Mouse (Mus musculus): ENCODE data around the gene Klf13.

Klf13 gene

GRCm38 (mm10) chr7:63949176-63949575, 10.5 kb upstream of the Klf13 start:
- DNase-seq = no peak

- no peak for DNase-seq
Measured at GRCm38 (mm10) chr7:63947514-63948487, 9.1 kb upstream of the Klf13 start.

DNA sequence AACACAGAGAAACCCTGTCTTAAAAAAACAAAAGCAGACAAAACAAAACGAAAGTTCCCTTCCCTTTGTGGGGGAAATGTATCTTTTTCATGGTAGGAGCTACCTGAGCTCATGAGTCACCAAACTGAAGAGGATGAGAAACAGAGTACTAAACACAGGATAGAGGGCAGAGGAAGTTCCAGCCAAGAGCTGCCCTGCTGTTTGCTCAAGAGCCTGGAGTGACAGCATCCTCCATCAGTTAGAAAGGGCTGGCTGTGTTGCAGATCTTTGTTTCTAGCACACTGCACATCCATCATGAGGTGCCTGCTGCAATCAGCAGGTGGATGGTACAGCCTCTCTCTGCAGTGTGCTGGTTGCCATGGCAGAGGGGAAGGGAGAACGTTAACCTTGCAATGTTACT, 5.2 kb upstream of the Klf13 start:
- DNase-seq = no peak

- no peak for DNase-seq
Measured at GRCm38 (mm10) chr7:63941501-63941900, 2.8 kb upstream of the Klf13 start.

GRCm38 (mm10) chr7:63941050-63941449, 2.3 kb upstream of the Klf13 start:
- DNase-seq = no peak

GRCm38 (mm10) chr7:63940321-63940720, 1.6 kb upstream of the Klf13 start:
- DNase-seq = no peak

GRCm38 (mm10) chr7:63939397-63939951, 759 bp upstream of the Klf13 start:
- DNase-seq = peak; percentile 84 to 90

DNA sequence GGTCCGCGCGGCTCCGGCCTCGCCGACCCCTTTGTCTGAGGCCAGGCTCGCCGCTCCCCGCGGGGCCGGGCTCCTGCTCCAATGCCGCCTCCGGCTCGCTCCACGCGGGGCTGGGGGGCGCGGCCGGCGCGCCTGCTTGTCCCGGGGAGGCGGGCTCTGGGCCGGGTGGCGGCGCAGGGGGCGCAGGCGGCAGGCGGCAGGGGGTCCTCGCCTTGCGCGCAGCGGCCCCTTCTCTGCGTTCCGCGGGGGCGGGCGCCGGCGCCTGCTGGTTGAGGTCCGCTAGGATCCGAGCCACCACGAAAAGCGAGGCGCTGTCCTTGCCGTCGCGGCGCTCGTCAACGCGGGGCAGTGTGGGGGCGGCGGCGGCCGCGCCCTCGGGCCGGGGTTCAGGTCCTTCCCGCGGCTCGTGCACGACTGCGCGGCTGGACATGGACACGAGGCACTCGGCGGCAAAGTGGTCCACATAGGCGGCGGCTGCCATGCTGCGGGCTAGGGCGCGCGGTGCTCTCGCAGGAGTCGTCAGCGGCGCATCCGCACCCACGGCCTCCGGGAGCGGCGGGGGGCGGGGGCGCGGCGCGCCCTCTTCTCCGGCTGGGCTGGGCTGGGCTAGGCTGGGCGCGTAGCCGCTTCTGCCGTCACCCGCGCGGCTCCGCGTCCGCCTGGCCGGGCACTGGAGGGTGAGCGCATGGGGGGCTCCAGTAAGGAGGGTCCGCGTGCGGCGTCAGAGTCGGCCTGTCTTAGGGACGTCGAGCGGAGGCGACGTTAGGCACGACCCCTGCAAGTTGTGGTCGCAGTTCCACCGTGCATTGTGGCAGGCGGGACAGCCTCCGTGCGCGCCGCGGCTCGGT, 425 bp downstream of the Klf13 start:
- peak; percentile 63 to 82 for DNase-seq

- peak; percentile 93 to 95 for DNase-seq
Measured at GRCm38 (mm10) chr7:63937236-63938065, 1.3 kb downstream of the Klf13 start.

DNA sequence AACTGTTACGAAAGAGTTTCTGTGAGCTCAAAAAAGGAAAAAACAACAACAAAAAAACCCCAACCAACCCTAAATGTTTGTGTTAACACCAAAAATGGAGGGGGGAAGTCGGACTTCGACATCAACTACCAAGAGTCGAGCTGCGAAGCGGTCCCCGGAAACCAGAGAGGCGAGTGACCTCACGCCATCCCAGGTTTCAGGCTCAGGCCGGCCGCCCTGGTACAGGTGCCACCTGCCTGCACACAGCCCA, 1.8 kb downstream of the Klf13 start:
- DNase-seq = no peak

DNA sequence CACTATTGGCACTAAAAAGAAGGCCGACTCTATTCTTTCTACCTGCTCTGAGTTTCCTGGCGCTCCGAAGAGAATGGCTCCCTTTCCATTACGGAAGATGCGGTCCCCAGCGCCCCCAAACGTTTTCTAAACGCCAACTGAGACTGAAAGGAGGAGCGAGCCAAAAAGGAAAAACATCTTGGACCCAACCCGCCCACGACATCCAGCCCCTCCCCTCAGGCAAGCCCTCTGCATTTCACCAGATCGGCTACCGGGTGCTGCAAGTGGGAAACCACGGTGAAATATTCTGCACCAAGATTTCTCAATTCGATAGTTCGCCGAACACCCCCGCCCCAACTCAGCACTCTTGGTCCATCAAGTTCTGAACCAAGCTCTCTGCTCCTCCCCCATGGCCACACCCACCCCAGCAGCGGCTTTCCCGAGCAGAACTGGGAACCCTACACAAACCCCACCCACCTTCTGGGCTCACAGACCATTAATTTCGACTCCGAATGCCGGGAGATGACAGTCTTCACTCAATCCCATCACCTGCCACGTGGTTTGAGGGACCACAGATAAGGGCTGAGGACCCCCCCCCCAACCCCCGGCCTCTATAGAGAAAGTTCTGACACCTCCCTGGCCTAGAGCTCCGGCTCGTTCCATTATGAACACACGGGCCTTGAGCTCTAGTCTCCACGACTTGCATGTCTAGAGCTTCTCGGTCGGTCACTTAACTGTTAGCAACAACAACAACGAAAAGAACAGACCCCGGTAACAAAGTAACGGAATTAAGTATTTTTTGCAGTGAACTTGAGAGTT, 2.3 kb downstream of the Klf13 start:
- peak; percentile 90 to 93 for DNase-seq

DNA sequence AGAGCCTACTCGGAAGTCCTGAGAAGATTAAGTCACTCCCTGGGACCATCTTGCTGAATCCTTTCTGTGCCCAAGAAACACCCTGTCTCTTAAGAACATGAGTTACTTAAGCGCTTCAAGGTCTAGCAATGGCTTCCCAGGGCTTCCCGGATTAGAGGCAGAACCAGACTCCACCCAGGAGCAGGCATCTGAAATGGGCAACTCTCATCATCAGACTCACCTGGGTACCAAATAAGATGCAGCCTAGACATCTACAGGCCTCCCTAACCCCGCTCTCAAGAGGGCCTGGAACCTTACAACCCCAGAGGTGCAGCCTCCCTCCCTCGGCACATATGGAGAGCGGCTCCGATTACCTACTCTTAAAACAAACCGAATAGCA, 2.9 kb downstream of the Klf13 start:
- DNase-seq = peak in 1 of 2 experiments; percentile 38

GRCm38 (mm10) chr7:63934530-63934929, 4.2 kb downstream of the Klf13 start:
- peak in 1 of 2 experiments; percentile 33 for DNase-seq

GRCm38 (mm10) chr7:63933905-63934304, 4.8 kb downstream of the Klf13 start:
- DNase-seq = no peak

DNA sequence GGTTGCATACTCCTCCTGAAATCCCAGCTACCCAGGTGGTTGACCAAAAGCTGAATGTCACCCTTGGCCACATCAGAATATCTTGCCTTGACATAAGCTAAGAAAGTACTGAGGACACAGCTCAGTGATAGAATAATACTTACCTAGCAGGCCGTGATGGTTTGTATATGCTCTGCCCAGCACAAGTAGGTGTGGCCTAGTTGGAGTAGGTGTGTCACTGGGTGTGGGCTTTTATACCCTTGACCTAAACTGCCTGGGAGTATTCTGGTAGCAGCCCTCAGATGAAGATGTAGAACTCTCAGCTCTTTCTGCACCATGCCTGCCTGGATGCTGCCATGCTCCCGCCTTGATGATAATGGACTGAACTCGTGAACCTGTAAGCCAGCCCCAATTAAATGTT, 6.3 kb downstream of the Klf13 start:
- DNase-seq = no peak

GRCm38 (mm10) chr7:63930766-63931165, 7.9 kb downstream of the Klf13 start:
- no peak for DNase-seq

DNA sequence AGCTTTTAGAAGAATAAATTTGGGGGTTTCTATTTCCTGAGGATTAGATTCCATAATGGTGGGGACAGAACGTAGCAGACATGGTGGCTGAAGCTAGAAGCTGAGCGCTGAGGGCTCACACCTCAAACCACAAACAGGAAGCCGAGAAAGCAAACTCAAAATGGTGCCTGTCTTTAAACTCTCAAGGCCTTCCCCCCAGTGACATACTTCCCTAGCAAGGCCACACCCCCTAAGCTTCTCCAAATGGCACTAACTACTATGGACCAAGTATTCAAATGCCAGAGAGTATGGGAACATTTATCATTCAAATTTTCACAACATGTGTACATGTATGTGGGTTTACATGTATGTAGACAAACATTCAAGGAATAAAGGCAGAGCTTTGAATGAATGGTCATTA, 8.6 kb downstream of the Klf13 start:
- DNase-seq = no peak

DNA sequence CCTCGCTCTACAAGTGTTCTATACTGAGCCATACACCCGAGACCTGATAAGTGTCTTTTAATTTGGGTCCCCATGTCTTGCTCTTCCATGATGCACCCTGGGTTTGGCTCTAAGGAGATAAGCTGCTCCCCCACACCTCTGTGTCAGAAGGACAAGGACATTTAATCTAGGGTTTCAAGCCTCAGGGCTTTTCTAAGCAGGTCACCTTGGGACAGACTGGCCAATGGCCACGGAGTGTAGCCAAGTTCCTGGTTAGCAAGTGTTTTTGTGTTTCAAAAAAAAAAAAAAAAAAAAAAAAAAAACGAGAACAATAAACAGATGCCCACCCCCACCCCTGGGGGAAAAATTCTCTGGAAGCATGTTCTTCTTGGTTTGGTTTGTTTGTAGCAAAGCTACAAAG, 9.6 kb downstream of the Klf13 start:
- peak; percentile 84 to 85 for DNase-seq

DNA sequence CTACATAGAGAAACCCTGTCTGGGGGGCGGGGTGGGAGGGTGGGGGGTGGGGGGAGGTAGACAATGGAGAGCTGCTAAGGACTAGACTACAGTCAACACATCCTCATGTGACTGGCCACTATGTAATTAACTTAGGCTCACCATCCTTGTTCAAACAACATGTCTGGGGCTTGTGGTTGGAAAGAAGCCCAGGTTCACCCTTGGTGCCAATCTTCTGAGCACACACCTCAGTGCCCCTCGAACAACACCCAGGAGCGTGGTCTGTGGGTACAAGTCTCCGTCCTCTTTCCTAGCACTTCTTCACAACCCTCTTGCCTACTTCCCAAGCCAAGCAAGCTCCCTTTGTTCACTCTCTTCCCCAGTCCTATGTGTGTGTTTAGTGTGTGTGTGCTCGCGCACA, 11.6 kb downstream of the Klf13 start:
- DNase-seq = peak in 1 of 2 experiments; percentile 4

GRCm38 (mm10) chr7:63926492-63926891, 12.2 kb downstream of the Klf13 start:
- peak in 1 of 2 experiments; percentile 24 for DNase-seq

All from kidney, postnatal 36 days (tissue).